Mouse (Mus musculus) brain, embryonic 14.5 days (tissue): ENCODE data around the gene Slc7a7. TPM values are rescaled to one million over a fixed set of nuclear protein-coding genes. Genes with fewer than 3 reads are reported as not detected.
A peak's percentile ranks its signal among the peaks of the same experiment; 100 is the strongest.

ENCODE experiments used
- DNase-seq: peaks from one replicate; pipeline ENCODE4 v3.0.0-alpha.2; 2011; ENCODE audit warnings: low read depth
- CTCF ChIP-seq: fragments of 200-500 bp; IDR thresholded peaks from 2 replicates; pipeline ENCODE4 v1.5.1; 2012; ENCODE audit warnings: inconsistent platforms, mild to moderate bottlenecking, moderate library complexity, borderline replicate concordance; ENCODE audit not compliant: insufficient read depth, insufficient read length; ENCODE audit errors: extremely low read depth
- POLR2A ChIP-seq: fragments of 200-500 bp; IDR thresholded peaks from 2 replicates; pipeline ENCODE4 v1.6.1; 2012; ENCODE audit warnings: mild to moderate bottlenecking, inconsistent platforms, borderline replicate concordance; ENCODE audit not compliant: poor library complexity, insufficient read depth, insufficient read length, severe bottlenecking; ENCODE audit errors: extremely low read depth
- polyA plus RNA-seq: library from polyadenylated mRNA; depleted of rRNA; stranded (reverse); fragments of >200 nt; gene quantifications from 2 replicates; pipeline ENCODE4 v1.2.3, GENCODE M21; 2012

Gene Slc7a7
- polyA plus RNA-seq, 1 experiment = 7.2 TPM

GRCm38 (mm10) chr14:54443712-54444618 lies 26.4 kb upstream of the Slc7a7 start:
- peak; percentile 41 for DNase-seq
- TF ChIP-seq CTCF (no peak), POLR2A (no peak)

GRCm38 (mm10) chr14:54443196-54443595 lies 25.6 kb upstream of the Slc7a7 start:
- no peak for TF ChIP-seq POLR2A
- no peak for TF ChIP-seq CTCF
- peak; percentile 41 for DNase-seq

- TF ChIP-seq CTCF = no peak
- no peak for TF ChIP-seq POLR2A
- DNase-seq = no peak
These were observed 25.0 kb upstream of the Slc7a7 start for GRCm38 (mm10) chr14:54442548-54442947.

GRCm38 (mm10) chr14:54441365-54441764 lies 23.8 kb upstream of the Slc7a7 start:
- DNase-seq = no peak
- no peak for TF ChIP-seq POLR2A

GRCm38 (mm10) chr14:54440538-54440937 lies 23.0 kb upstream of the Slc7a7 start:
- TF ChIP-seq CTCF = no peak
- no peak for TF ChIP-seq POLR2A
- DNase-seq = no peak

GRCm38 (mm10) chr14:54439610-54440009 lies 22.0 kb upstream of the Slc7a7 start:
- no peak for TF ChIP-seq CTCF
- TF ChIP-seq POLR2A = no peak
- no peak for DNase-seq

GRCm38 (mm10) chr14:54439155-54439554 lies 21.6 kb upstream of the Slc7a7 start:
- no peak for TF ChIP-seq CTCF
- no peak for TF ChIP-seq POLR2A
- no peak for DNase-seq

GRCm38 (mm10) chr14:54435194-54435918 lies 17.8 kb upstream of the Slc7a7 start:
- DNase-seq = no peak
- TF ChIP-seq CTCF (no peak), POLR2A (no peak)

GRCm38 (mm10) chr14:54433941-54434531 lies 16.5 kb upstream of the Slc7a7 start:
- DNase-seq = no peak
- TF ChIP-seq CTCF (no peak), POLR2A (no peak)

GRCm38 (mm10) chr14:54432837-54433830 lies 15.6 kb upstream of the Slc7a7 start:
- TF ChIP-seq POLR2A (no peak), CTCF (no peak)
- peak; percentile 77 for DNase-seq

GRCm38 (mm10) chr14:54432078-54432836 lies 14.7 kb upstream of the Slc7a7 start:
- peak; percentile 61 for DNase-seq
- no peak for TF ChIP-seq CTCF
- TF ChIP-seq POLR2A = peak; percentile 24; the same call in 1 of the 2 replicates
